Mouse (Mus musculus) adrenal gland (tissue): ENCODE data around the gene Gm49405.

Experiments
- intact Hi-C: fragments of 180-260 bp; cut with DNase I; formaldehyde crosslinking; loops from one replicate; pipeline ENCODE4 v1.15.1; 2025

Gm49405 gene

GRCm38 (mm10) chr19:3986334-3986733, 14.1 kb upstream of the Gm49405 start, which contains the start of gene Acy3:
Acy3 (plus strand) TSS chr19:3986570.
- intact Hi-C loops: no loop called here

DNA sequence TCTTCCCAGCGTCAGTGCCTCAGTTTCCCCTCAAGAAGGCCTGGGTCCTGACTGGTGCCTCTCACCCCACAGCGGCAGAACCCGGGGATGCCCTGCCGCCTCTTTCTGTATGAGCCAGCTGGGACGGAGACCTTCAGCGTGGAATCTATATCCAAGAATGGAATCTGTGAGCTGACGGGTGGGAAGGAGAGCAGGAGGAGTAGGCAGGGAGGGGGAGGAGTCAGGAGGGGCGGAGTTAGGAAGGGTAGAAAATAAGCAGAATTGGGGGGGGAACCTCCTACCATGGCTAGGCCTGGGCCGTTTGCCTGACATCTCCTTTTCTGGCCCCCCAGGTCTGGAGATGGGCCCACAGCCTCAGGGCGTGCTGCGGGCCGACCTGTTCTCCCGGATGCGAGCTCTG, 12.4 kb upstream of the Gm49405 start:
- intact Hi-C loops: no loop called here

- intact Hi-C loops: no loop called here
These were observed 11.7 kb upstream of the Gm49405 start for GRCm38 (mm10) chr19:3988750-3989149.

DNA sequence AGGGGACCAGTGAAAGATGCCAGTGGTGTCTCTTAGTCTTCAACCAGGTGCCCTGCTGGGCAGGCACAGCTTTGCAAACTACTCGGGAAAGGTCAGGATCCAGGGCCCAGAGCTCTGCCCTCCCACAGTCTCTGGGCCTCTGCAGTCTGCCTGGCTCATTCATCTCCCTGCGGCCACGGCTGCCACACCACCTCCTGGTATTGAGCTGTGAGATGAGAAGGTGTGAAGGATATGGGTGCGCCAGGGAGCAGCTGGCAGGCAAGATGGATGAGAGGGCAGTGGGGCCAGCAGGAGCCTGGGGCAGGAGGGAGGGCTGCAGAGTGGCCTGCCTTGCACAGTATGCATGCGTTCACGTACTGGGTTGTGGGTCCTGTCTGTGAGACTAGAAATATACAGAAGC, 9.6 kb upstream of the Gm49405 start:
- intact Hi-C loops: no loop called here

GRCm38 (mm10) chr19:3991562-3991961, 8.9 kb upstream of the Gm49405 start:
- intact Hi-C loops: no loop called here

- intact Hi-C loops: no loop called here
These were observed 8.5 kb upstream of the Gm49405 start for GRCm38 (mm10) chr19:3991966-3992365.

DNA sequence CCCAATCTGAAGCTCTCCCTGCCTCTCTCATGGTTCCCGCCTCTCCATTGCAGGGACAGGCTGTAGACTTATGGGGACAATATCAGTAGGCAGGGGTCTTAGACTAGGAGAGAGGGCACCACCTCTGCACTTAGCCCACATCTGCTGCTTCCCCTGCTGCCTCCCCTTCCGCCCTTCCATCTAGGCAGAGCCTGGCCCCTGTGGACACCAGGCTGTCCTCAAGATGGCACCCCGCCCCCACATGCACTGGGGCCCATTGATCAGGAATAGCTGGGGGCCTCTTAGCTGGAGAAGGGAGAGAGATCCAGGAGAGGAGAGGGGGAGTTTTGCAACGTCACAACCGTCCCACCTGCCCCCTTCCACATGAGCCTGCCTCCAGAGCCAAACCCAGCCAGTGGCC, 8.0 kb upstream of the Gm49405 start, which contains the start of gene Tbx10:
Tbx10 (plus strand) TSS at position 337 of the 400 bp plus-strand sequence.
- intact Hi-C loops: no loop called here

GRCm38 (mm10) chr19:3994932-3995331, 5.5 kb upstream of the Gm49405 start:
- intact Hi-C loops: no loop called here

DNA sequence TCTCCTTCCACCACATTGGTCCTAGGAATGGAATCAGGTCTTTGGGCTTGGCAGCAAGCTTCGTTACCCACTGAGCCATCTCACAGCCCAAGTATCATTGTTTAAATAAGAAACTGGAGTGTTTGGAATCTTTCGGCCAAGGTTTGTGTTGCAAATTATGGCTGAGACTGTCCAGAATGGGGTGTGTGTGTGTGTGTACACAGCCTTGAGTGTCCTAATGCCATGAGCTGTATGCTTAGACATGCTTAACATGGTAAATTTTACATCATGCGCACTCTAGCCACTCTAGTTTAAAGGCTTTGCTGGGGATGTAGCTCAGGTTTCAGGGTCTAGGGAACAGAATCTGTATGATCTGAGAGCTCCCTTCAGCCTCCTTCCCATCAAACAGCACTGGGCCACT, 4.9 kb upstream of the Gm49405 start:
- intact Hi-C loops: no loop called here

- intact Hi-C loops: no loop called here
These were observed 4.3 kb upstream of the Gm49405 start for GRCm38 (mm10) chr19:3996106-3996505.

DNA sequence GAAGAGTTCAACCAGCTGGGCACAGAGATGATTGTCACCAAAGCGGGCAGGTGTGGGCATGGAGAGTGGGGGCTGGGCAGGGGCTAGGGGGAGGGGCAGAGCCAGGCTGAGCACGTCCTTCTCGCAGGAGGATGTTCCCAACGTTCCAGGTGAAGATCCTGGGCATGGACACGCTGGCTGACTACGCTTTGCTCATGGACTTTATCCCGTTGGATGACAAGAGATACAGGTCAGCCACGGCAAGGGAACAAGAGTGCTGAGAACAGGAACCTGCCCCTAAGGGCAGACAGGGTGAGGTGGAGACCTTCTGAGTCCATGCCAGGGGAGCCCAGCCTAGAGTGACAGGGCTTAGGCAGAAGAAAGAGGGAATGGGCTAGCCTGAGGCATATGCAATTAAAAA, 3.7 kb upstream of the Gm49405 start:
- intact Hi-C loops: no loop called here

GRCm38 (mm10) chr19:3997231-3997630, 3.2 kb upstream of the Gm49405 start:
- intact Hi-C loops: no loop called here

- intact Hi-C loops: no loop called here
These were observed 2.1 kb upstream of the Gm49405 start for GRCm38 (mm10) chr19:3998335-3998734.

DNA sequence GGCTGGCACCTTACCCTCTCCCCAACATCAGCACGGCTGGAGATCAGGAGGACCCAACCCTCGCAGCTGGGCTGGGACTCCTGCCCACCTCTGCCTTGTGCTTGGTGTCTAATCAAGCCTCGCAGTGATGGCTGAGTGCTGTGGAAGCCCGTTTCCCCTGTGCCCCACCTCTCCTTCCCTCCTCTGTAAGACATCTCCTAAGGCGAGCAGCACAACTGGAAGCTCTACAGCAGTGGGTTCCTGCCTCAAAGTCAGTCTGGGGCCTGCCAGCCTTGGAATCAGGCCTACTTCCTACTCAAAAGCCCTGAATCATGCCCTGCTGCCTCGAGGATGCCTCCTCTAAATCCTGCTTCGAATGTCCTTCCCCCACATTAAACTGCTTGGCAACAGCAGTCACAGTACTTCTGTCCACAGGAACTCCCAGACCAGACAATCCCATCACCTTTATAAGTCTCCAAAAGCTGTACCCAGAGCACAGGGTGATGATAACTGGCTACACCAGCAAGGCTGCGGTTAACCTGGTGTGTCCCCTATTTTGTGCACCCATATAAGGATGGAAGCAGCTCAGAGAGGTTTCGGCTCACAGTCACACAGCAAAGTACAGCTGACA, 1.2 kb upstream of the Gm49405 start:
- intact Hi-C loops: no loop called here

GRCm38 (mm10) chr19:4000949-4001525, 611 bp downstream of the Gm49405 start:
- intact Hi-C loops: no loop called here

DNA sequence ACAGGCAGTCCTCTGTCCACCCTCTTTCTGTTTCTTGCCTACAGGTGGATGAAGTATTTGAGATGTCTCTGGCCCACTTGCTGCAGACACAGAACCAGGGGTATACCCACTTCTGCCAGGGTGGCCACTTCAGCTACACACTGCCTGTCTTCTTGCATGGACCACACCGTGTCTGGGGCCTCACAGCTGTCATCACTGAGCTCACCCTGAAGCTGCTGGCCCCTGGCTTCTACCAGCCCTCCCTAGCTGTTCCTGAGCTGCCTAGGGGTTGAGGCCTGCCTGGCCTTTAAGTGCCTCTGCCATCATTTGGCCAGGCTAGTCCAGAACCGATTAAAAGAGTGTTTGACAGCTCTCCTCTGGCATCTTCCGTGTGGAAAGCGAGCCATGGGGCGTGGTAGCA, 1.3 kb downstream of the Gm49405 start:
- intact Hi-C loops: no loop called here

GRCm38 (mm10) chr19:4003112-4003511, 2.7 kb downstream of the Gm49405 start, which contains the start of gene Doc2g:
Doc2g (plus strand) TSS chr19:4003313.
- intact Hi-C loops: no loop called here

- intact Hi-C loops: no loop called here
These were observed 3.2 kb downstream of the Gm49405 start for GRCm38 (mm10) chr19:4003641-4004040.

GRCm38 (mm10) chr19:4004331-4004730, 3.9 kb downstream of the Gm49405 start:
- intact Hi-C loops: no loop called here

DNA sequence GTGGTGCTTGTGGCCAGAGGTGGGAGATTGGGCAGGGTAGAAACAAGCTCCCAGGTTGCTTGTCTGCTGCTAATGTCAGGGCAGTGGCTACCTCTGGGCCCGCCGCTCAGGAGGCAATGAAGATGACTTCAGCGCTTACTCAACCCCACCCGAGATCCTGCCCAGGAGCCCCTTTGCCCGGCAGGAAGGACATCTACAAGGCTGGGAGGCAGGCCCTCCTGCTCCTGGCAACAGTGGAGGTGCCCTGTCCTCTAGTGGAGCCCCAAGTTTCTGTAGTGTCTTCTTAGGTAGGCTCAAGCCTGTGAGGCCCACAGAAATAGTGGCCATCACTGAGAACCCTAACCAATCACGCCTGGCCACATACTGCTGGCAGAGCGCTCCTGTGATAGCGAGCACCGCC, 4.7 kb downstream of the Gm49405 start:
- intact Hi-C loops: no loop called here

DNA sequence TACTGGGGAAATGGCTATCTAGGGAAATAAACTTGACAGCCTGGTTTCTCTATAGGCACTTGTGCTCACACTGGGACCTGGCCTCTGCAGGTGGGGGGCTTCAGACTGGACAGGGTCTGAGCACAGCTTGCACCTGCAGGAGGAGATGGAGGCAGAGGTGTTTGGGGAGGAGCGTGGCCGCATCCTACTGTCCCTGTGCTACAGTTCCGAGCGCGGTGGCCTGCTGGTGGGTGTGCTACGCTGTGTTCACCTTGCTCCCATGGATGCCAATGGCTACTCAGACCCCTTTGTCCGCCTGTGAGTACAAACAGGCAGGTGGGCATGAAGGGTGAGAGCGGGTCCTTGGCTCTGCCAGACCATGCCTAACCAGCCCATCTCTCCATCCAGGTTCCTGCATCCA, 5.5 kb downstream of the Gm49405 start:
- intact Hi-C loops: no loop called here

DNA sequence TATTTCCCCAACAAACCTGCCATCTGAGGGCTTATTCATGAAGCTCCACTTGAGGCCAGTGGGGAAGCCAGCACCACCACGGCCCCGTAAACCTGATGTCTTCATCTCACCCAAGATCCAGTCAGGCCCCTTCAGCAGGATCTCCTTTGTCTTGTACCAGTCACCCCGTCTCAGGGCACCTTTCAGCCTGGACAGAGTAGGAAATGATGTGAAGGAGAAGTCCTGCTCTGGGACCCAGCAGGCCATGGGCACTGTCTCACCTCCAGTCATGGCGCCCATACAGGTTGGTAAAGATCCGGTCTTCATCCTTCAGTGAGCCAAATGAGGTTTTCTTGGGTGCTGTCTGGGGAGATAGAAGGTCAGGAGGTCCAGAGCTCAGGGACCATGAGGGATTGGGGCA, 10.7 kb downstream of the Gm49405 start:
- intact Hi-C loops: no loop called here

GRCm38 (mm10) chr19:4012432-4013022, 12.1 kb downstream of the Gm49405 start, which contains the start of gene Ndufv1:
Ndufv1 (minus strand) TSS chr19:4012806.
- intact Hi-C loops: loop anchor here (2.0 kb wide), 1 partner anchor 66 kb away; no protein-coding TSS in a partner anchor
